Mouse (Mus musculus) cortical plate, adult 2 months (tissue): ENCODE data around the gene Rce1.

ENCODE experiments used
- CTCF ChIP-seq: fragments of 200-500 bp; IDR thresholded peaks from 2 replicates; pipeline ENCODE4 v1.5.1; 2011; ENCODE audit warnings: mild to moderate bottlenecking, control low read depth, low read length; ENCODE audit not compliant: insufficient read depth; ENCODE audit errors: extremely low read depth
- POLR2A ChIP-seq: fragments of 200-500 bp; IDR thresholded peaks from 2 replicates; pipeline ENCODE4 v1.6.1; 2011; ENCODE audit warnings: mild to moderate bottlenecking, low read length, control low read depth; ENCODE audit not compliant: insufficient read depth; ENCODE audit errors: extremely low read depth

DNA sequence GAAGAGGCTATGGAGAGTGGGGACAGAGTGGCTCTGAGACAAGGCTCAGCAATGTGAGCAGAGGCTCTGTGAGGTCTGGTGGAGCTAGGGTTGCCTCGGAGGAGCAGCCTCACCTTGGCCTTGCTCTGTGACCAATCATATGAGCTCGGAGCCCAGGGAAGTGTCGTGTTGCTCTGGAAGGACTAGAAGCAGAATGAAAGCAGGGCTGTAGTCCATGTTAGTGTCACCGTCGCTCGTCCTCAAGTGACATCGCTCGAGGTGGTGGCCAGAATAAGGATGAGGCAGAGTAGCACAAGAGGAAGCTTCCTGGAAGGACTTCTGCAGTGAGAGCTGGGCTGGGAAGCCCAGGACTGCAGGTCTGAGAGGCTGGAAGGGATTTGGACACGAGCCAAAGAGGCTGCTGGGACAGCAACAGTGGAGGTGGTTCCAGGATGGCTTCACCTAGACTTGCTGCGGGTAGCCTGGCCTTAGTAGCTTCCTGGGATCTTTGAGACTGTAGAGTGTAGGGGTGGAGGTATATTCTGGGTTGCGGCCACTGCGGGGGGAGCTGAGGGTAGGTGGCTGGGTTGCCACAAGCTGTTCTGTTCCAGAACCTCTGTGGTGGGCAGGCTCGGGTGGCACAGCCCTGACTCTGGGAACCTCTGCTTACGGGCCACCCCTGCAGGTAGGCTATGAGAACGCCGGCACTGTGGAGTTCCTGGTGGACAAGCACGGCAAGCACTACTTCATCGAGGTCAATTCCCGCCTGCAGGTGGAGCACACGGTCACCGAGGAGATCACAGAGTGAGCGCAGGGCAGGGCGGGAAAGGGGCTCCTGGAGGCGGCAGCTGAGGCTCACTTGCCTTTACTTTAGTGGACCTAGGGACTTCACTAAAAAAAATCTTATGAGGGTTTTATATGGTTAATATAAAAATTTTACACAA lies 21.4 kb downstream of the Rce1 start:
- no peak for TF ChIP-seq POLR2A
- no peak for TF ChIP-seq CTCF
